Mouse (Mus musculus) olfactory bulb, adult 2 months (tissue): Measurements from ENCODE around the gene Asxl1.

Source experiments
- CTCF ChIP-seq: fragments of 200-500 bp; IDR thresholded peaks from 2 replicates; pipeline ENCODE4 v1.5.1; 2012; ENCODE audit warnings: low read depth, mild to moderate bottlenecking, low read length, moderate library complexity; ENCODE audit not compliant: insufficient read depth
- POLR2A ChIP-seq: fragments of 200-500 bp; IDR thresholded peaks from 2 replicates; pipeline ENCODE4 v1.6.1; 2012; ENCODE audit warnings: mild to moderate bottlenecking, low read depth, low read length, moderate library complexity; ENCODE audit not compliant: insufficient read depth

DNA sequence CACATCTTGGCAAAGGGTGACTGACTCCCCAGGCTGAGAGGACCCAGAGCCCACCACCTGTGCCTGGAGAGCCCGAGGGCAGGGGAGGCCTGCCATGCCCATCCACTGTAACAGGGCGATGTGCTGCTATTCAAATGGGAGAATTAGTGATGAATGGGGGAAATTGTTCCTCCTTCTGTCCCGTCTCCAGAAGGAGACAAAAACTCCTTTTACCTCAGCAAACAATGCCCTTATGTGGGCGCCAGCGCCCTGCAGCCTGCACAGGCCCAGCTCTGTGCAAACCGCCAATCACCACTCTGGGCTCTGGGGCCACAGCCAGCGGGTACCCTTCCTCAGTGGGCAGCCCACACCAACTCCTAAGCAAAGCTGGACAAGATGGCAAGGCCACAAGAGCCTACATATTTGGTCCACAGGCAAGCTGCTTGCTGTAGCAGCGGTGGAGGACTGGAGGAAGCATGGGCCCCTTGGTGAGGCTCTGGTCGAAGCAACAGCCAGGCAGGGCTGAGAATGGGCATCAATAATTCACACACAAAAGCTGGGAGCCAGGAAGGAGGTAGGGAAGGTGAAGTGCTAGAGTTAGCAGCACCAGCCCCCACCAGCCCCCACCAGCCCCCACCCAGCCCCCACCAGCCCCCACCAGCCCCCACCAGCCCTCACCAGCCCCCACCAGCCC, 80.5 kb downstream of the Asxl1 start:
- TF ChIP-seq POLR2A (no peak), CTCF (no peak)
